Mouse (Mus musculus): ENCODE data around the gene Gm14744. TPM values are rescaled to one million over a fixed set of nuclear protein-coding genes. Genes with fewer than 3 reads are reported as not detected.

Gm14744 gene
- not detected for polyA plus RNA-seq (2017; shearing (Covaris generic))

DNA sequence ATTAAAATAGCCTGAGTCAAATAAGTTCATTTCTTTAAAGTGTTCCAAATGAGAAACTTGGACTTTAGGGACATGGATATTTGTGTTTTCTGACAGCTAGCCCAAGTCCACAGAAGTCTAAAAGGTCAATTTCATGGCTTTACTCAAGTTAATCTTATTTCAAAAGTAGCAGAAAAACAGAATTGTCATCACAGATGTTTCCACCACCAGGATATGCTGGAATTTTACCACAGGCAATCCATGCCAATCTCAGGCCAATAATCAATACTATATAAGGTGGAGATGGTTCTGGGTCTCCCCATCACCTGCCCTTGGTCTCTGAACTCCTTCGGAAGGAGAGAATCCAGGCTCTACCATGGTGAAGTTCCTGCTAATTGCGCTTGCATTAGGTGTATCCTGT lies at the start of gene Gm14744:
Gene Gm14744 (plus strand): TSS at position 301 of the 400 bp plus-strand sequence.

DNA sequence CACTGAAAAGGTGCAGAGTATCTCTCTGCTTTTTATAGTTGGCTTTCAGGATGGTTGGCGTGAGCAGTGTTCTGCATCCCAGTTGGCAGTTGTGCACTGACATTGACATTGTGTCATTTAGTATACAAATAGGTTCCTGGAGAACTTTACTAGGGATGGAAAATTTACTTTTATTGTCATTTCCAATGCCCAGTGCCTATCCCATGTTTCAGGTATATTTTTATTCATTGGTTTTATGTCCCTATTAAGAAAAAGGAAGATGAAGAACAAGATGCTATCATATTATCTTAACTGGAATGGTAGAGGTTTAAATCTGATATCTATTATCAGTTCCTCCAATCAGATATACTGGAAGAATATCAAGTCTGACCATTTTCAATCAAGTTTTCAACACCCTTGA lies 11.0 kb upstream of the Gm14744 start, which contains the start of gene Pbsn:
Gene Pbsn (minus strand): TSS at position 101 of the 400 bp plus-strand sequence.

Other genes with a start within 250 kb of the Gm14744 start
- 61.7 TPM for gene Prkx, start 68.5 kb upstream of the Gm14744 start, polyA plus RNA-seq (2017; shearing (Covaris generic))
- not detected for gene Pbsn, start 11.1 kb upstream of the Gm14744 start, polyA plus RNA-seq (2017; shearing (Covaris generic))
- gene 5430402E10Rik, start 60.3 kb downstream of the Gm14744 start, polyA plus RNA-seq (2017; shearing (Covaris generic)): not detected
- gene Obp1a, start 226.6 kb downstream of the Gm14744 start, polyA plus RNA-seq (2017; shearing (Covaris generic)): not detected

All from naive thymus-derived CD4-positive, alpha-beta T cell, adult 5 months (primary cell).